Mouse (Mus musculus): ENCODE results near the gene Gm26657.

The Gm26657 gene

DNA sequence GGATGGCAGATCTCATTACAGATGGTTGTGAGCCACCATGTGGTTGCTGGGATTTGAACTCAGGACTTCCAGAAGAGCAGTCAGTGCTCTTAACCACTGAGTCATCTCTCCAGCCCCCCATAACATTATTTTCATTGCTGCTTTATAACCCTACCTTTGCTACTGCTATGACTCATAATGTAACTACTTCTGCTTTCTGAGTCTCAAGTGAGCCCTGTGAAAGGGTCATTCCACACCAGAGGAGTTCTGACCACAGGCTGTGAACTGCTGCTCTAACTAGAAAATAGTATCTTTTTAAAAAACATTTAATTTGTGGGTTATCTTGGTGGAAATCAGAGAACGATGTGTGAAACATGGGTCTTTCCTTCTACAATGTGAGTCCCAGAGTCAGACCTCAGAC lies 17.8 kb downstream of the Gm26657 start:
- peak; percentile 69 for DNase-seq (ENCODE audit: low read depth)

GRCm38 (mm10) chr4:56767861-56768284 lies 28.0 kb downstream of the Gm26657 start:
- peak; percentile 65 for DNase-seq (ENCODE audit: low read depth)

DNA sequence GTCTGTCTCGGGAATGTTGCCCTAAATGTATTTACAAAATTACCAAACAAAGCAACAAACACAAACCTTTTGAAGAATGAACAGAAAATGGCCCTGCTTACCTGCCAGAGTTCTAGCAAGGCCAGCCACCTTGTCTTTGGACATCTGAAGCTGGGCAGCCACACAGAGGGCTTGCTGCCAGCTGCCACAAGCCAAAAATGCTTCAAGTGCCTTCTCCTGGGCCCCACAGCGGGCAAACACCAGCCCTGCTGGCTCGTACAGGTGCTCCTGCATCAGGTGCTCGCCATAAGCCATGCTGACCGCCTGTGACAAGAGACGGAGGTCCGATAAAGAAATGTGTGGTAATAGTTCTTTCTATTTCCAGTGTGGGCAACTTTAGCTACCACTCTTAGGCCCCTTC lies 29.0 kb downstream of the Gm26657 start:
- no peak for DNase-seq (ENCODE audit: low read depth)

DNA sequence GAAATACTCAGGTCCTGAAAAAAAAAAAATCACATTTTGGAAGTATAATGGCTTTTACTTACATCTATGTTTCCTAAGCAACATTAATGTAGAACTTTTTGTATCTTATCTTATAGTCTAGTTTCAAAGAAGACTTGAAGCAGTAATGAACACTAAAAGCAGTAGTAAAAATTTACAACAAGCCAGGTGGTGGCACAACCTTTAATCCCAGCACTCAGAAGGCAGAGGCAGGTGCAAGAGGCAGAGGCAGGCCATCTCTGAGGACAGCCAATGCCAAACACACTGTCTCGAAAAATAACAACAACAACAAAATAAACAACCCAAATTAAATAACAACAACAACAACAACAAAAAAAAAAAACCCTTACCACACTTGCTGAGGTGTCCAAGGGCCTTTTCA lies 31.2 kb downstream of the Gm26657 start:
- no peak for DNase-seq (ENCODE audit: low read depth)

All from 416B (cell line).